Mouse (Mus musculus) granulocyte monocyte progenitor cell, adult 5-6 weeks (primary cell): Measurements from ENCODE around the gene Rtn1. TPM values are rescaled to one million over a fixed set of nuclear protein-coding genes. Genes with fewer than 3 reads are reported as not detected.

Experiments
- ATAC-seq: replicated peaks from 2 replicates; pipeline ENCODE4 v1.8.0; 2016; ENCODE audit warnings: mild to moderate bottlenecking, moderate TSS enrichment, inconsistent platforms; ENCODE audit not compliant: poor library complexity, severe bottlenecking
- total RNA-seq, 2 experiments: library from RNA; stranded (forward) in 1 of 2; stranded (reverse) in 1 of 2; fragments of 200-712, 200-1000 nt in 1 of 2; fragments of >200 nt in 1 of 2; fragmentation: Nextera tagmentation in 1 of 2; gene quantifications; 2 replicates each; pipeline ENCODE4 v1.2.3; 2014 to 2017

Gene Rtn1
- total RNA-seq, 2 experiments from 2014 or later, result not detected

DNA sequence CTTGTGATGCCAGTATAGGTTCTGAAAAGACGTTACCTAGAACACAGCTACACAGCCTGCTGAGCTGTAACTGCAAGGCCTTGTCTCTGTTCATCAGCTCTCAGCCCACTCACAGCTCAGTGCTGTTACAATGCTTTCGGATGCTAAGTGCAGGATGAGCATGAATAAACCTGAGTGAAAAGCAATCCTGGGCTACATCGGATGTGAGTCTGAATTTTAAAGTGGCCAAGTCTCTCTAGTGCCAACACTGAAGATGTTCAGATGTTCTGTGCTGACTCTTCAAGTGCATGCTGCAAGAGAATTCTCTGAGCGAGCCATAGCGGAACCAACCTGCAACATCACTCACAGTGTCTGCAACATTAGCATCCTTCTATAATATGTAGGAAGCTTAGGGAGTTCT, 32.5 kb downstream of the Rtn1 start:
- ATAC-seq, result no peak

DNA sequence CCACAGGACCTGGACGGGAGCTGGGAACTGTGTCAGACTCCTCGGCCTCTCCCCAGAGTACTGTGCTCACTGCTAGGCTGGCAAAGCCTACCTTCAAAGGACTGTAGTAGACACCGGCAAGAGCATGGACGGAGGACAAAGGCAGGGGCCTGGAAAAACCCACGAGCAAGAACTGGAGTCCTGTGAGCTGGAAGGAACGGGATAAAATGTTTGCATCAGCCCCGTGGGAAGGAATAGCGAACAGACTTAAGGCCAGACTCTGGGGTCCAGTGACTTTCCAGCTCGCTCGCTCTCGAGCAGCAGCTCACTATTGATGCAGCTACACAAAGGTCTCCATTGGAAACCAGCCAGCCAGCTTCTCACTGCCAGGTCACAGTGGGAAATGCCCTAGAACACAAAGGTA, 34.0 kb downstream of the Rtn1 start:
- ATAC-seq, result no peak

DNA sequence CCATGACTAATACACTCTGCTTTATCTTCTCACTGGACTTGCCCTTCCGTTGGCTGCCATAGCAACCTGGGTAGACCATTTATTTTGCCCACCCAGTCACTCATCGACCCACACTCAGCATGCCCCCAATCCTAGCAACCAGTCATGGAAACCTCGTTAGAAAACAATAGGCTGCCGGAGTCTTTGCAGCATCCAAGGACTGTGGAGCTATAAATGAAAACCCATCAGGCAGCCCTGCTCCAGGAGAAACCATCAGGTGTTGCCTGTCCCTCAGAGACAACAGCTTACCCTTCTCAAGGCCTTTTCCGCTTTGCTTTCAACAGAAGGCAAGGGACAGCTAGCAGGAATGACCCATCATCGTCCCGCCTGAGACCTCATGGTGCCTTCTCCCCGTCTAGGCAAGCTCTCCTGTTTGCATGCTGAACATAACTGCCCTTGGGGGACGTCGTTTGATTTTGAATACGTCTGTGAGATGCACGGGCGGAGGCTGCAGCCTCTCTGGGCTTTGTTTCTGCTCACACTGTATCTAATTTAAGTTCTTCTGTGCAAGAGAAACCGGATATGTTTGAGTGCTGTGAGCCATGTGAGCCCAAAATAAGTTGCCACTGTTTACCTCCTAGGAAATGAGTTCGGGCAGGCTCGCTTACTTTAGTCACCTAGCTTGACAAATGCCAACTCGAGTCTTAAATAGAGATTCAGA, 34.8 kb downstream of the Rtn1 start:
- no peak for ATAC-seq

DNA sequence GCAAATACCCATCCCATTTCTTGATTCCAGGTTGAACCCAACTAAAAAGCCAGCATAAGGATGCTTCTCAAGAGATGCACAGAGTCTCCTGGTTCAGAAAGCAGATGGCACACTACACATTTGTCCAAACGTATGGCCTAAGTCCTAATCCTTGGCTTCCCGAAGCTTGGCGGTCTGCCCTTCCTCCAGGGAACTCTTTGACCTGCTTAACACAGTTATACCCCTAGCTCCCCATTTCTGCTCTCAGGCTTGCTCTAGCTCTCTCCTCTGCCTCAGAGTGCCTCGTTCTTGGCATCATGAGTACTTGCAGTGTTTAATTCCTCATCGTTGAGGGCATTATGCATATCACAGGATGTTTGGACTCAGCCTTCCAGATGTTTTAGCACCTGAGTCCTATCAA, 38.8 kb downstream of the Rtn1 start:
- no peak for ATAC-seq

DNA sequence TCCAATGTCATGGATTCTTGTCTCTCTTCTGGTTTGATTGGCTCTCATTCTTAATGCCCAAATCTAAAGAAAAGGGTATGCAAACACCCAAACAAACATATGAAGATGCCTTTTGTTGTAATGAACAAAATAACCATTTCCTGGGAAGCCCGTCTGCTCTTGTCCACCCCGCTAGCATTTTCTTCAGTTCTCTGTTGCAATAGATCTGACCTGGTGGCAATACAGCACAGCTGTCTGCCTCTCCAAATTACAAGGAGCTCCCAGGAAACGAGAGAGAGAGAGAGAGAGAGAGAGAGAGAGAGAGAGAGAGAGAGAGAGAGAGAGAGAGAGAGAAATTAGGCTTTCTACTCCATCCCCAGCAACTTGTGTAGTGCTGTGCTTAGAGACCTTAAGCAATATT, 42.1 kb downstream of the Rtn1 start:
- no peak for ATAC-seq

DNA sequence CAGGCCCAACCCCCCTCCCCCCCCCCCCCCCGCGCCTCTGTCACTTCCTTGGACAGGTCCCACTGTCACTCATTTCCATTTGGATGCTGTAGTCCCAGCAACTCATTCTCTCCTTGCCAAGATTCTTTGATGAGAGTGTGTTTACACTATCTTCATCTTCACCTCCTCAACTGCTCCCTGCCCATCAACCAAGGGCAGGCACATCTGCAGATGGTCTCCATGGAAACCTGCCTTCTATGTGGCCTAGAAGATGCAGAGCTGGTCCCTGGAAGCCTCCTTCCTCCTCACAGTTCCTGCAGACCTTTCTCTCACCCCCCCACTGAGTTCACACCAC, 42.8 kb downstream of the Rtn1 start:
- no peak for ATAC-seq

DNA sequence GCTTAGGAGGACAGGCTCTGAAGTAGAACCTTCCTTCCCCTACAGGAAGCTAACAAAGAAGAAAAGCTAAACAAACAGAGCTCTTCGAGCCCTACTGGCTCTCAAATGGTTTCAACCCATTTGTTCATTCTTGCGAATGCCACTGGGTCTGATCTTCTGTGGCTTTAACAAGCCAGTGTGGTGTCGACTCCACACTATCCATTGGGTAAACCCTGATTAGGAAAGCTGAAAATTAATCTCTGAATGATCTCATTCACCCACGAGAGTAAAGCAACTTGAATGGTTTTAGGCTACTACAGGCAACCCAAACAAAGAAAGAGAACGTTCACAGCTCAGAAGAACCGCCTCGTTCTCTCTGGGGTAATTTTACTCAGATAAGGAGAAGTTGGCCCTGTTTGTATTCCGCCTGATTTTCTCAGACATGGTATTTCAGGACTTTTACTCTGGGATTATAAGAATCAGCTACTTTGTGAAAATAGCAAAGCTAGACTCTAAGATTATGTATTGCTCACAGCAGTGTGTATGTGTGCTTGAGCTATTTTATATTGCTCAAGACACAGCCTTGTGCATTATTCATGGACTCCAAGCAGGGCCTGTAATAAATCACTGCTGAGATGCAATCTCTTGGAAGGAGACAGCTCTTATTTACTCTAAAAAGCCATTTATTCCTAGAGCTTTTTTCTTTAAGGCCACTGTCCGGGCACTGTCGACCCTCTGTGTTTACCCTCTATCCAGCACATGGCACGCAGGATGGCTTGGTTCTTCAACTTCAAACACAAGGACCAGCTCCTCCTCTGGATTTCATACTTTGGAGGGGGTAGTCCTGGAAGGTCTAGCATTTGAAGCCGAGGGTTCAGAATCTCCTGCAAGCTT, 43.4 kb downstream of the Rtn1 start:
- no peak for ATAC-seq

DNA sequence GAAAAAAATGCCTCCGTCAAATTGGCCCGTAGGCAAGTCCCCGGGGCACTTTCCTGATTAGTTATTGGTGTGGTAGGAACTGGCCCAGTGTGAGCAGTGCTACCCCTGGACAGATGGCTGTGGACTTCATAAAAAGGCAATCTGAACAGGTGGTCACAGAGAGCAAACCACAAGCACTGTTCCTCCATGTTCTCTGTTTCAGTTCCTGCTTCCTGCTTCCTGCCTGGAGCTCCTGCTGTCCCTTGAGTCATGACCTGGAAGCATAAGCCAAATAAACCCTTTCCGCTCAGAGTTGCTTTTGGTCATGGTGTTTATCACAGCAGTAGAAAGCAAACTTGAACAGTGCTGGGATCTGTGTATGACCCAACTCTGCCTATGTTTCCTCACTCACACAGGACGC, 44.3 kb downstream of the Rtn1 start:
- peak; percentile 43 for ATAC-seq

DNA sequence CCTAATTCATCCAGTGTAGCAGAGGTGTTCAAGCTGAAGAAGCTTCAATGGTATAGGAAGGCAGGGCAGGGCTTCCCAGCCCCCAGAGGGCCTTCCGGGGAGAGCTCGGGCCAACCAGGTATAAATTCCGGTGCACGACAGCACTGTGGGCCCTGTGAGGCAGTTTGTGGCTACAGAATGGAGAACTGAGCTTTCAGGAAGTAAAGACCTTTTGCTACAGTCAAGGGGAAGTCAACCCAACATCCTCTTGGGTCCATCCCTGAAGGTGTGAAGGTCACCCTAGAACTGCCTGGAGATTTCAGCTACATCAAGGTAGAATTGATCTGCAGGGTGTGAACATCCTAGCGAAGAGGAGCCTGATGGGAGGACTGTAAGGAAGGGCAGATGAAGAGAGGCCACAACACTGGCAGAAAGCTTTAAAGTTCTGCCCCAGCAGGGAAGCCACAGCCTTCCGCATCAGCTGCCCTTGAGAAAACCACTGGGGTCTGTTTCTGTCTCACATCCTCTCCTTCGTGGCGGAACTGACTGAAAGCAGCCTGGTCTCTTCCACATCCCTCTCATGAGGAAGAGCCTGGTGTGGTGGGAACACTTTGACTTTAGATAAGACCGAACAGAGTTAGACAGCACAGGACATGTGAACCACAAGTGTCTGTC, 47.0 kb downstream of the Rtn1 start:
- ATAC-seq, result peak; percentile 90

DNA sequence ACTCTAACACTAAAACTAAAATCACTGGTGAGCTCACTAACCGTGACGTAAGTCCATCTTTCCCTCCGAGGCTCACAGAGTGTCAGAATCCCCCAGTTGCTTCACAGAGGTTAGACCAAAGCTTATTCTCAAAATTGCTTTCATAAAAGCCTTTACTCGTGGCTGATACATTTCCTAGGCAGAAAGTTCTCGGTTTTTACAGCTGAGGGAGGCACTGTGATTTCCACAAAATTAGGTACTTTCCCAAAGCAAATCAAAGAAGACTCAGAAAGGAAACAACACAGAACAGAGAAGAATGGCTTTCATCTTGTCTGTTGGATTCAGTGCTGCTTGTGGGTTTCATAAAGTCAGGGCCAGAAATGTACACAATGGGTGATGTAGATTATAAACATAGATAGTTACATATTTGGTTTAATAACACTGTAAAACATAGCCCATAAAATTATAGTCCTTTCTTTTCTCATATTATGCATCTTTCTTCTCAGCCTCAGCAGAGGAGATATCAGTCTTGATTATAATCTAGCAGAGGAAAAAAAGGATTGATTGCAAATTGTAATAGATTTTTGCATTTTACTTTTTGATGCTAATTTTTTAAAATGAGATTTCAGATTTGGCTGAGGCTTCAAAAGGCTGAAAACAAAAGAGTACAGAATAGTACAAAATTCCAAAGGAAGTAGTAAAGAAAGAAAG, 47.8 kb downstream of the Rtn1 start:
- ATAC-seq, result no peak

DNA sequence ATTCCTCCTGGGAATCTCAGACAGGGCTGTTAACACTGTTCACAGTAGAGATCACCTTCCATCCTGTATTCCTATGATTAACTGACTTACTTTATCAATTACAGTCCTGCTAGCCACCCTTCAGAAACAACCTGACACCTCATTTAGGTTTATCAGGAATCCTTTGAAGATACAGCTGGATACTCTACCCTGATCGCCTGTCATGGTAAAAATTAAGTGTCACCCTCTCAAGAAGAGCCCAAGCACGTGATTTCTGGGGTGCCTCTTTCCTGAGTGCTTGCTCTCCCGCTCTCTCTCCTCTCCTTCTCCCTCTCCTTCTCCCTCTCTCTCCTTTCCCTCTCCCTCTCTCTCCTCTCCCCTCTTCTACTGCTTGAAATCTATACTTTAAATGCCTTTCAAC, 49.0 kb downstream of the Rtn1 start:
- ATAC-seq, result no peak

DNA sequence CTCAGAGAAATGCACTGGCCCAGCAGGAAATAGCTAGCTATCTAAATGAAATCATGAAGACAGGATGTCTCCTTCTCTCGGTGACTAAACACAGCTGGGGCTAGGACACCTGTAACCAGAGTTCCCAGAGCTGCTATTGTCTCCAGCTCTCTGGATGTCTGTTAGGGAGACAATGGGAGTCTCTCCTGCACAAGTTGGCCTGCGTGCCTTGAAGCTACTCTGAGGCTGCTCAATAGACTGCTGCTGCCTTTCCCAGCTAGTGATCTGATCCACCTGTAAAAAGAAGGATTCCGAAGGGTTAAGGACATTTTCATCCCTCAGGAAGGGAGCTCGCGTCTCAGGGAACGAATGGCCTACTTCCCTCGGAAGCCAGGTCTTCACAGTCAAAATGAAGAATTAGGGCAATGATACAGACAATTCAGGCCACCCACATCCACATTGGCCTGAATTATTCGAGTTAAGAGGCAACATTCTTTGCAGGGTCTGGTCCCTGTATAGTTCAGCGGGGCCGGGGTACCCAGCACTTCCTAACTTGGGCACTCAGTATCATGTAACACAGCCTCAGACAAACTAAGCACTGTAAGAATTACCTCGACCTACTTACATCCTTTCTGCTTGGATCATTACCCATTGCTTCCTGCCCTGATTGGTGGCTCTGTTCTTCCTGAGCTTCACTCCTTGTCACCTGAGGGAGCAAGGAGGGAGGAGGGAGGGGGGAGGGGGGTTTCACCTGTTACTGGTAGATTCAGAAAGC, 51.0 kb downstream of the Rtn1 start:
- no peak for ATAC-seq

DNA sequence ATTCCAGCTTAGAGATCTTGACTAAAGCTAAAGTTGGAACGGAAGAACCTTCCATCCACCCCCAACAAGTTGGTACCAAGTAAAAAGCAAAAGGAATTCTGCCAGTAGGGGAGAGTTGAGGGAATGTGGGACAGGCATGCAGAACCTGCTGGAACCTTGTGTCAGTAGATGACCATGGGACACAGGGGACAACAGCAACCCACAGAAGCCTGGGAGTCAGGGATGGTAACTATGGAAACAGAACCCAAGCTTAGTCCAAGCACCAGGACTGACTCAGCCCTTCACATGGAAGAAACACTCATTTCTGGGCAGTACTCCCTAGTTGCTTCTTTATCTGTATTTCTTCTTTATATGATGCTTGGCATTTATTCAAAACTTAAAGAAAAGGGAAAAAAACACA, 54.6 kb downstream of the Rtn1 start:
- ATAC-seq, result no peak

DNA sequence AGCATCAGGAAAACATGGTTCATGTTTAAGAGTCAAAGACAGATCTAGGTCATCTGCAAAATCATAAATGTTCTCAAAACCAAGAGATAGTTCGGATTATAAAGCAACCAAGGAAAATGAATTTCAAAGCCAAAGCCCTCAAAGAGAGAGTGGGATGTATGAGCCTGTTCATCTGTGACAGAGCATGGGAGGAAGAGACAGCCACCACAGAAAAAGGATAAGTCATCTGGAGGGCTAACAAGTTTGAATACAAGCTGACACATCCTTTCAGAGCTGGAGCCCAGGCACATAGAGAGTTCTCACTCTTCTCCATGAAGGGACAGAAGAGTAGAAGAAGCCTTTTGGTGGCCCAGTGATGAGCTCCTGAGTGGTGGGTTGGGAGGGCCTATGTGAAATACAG, 55.3 kb downstream of the Rtn1 start:
- no peak for ATAC-seq

DNA sequence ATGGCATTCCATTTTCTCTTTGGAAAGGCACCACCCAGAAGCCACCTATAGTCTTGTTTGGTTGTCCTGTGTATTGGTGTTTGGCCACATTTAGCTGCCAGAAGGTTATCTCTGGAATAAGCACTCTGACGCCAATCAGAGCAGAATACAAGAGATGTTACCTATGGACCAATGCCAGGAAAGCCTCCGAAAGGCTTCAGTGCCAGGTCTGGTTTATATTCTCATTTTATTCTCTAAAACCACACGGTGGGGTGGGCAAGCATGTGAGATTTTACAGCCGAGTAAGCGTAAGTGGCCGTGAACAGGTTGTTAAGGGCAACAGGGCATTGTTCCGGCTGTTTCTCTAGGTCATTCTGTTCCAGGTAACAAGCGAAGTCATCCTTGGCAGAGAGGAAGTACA, 60.3 kb downstream of the Rtn1 start:
- no peak for ATAC-seq

DNA sequence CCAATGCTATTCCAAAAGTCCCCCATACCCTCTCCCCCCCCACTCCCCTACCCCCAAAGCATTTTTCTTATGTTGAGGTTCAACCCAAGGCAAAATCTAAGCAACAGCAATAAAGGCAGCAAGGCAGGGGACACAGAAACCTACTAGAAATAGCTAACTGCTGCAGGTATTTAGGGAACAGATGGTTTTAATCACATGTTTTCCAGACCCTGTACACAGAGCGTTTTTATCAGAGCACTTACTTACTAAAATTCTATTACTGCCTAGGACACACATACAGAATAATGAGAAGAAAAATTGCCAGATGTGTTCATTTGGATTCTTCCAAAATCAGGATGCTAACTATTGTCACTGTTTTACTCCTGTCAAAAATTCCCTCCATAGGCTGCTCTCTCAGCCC, 61.7 kb downstream of the Rtn1 start:
- ATAC-seq, result no peak

DNA sequence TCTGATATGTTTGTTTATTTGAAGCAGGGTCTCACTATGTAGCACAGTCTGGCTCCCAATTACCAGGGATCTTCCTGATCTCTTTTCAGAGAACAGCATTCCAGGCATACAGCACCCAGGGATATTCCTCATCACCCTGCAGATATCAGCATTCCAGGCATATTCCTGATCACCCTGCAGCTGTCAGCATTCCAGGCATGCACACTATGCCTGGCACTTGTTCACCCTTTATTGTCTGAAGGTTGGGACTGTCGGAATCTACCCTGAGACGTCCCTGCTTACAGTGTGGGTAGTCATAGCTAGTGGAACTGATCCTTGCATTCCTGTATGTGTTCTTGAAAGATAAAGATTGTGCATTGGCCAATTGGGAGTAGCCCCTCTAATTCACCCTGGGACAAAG, 65.2 kb downstream of the Rtn1 start:
- no peak for ATAC-seq

DNA sequence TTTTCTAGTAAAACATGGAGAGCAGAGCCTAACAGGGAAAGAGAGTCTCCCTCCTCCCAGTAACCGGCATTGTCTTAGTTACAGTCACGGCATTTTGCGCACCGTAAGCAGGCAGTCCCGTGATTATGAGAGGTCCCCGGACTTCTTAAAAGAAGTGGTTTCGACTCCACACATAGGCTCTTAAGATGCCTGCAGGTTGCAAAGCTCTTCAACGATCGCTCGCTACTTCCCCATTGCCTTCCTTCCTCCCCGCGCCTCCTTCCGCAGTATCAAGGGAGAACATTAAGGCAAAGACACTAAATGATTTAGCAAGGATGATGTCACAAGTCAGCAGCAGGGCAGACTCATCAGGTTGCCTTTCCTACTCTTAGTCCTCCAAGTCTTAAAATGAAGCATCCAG, 72.8 kb downstream of the Rtn1 start:
- ATAC-seq, result peak; percentile 71

DNA sequence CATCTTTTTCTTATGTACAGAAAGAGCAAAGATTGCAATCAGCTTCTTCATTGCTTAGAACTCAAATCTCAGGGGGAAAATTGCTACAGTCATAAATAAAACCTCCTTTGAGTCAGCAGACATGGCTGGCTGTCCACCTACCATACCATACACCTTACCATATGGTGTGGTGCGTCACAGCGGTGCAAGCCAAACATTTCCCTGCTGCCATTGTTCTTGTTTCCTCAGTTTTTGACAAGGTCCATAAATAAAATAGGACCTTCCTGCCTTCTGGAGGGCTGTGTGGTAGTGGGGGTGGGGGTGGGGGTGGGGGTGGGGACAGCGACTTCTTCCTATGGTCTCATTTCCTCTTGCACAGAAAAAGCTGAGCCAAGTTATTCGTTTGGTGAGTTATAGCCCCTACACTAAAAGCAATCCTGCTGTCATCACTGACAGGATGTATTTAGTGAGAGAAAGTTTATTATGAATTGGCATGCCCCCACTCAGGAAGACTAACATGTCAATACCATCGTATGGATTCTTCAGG, 76.3 kb downstream of the Rtn1 start:
- no peak for ATAC-seq

DNA sequence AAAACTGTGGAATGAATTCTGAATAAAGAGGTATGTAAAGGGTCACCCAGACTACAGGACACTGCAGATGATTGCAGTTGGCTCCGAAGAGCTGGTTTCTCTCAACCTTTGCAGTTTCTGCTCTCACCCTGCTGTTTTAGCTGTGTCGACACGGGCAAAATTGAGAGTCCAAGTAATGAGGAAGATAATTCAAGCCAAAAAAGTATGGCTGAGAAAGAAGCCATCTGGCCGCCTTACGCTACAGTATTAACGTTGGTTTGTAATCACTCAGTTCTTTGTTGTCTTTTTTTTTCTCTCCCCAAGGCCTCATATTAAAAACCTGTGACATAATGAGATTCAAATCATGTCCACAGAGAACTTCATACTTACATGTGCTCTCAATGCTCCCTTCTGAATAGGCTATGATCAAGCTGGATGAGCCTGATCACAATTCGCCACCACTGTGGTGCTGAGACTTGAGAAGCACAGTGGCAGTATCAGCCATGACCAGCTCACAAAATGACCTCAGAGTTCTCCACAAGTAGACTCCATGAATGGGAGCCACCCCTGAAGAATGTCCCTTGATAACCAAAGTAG, 76.9 kb downstream of the Rtn1 start:
- ATAC-seq, result no peak
